Mouse (Mus musculus) left cerebral cortex, adult 2 months (tissue): ENCODE data around the gene Pogz. TPM values are rescaled to one million over a fixed set of nuclear protein-coding genes. Genes with fewer than 3 reads are reported as not detected.

ENCODE experiments used
- DNase-seq, 2 experiments: peaks; one replicate each; pipeline ENCODE4 v3.0.0; 2021 to 2022; ENCODE audit warnings: low spot score in 2 of 2, mixed read lengths in 1 of 2; ENCODE audit errors: extremely low spot score in 1 of 2
- H3K27ac ChIP-seq: fragments of 200-600 bp; 2 replicates; pipeline ENCODE4 v1.8.1; 2022
- H3K4me3 ChIP-seq: fragments of 200-600 bp; 2 replicates; pipeline ENCODE4 v1.8.1; 2022
- CTCF ChIP-seq: fragments of 200-600 bp; IDR thresholded peaks from 2 replicates; pipeline ENCODE4 v1.8.1; 2022; ENCODE audit warnings: antibody characterized with exemption, mild to moderate bottlenecking, moderate library complexity
- intact Hi-C: fragments of 180-260 bp; cut with DNase I; formaldehyde crosslinking; loops from one replicate; pipeline ENCODE4 v1.15.1; 2025
- total RNA-seq, 2 experiments: library from RNA; stranded (reverse); gene quantifications; 2 replicates each; pipeline ENCODE4 v1.2.3; 2021

The Pogz gene
- total RNA-seq, 2 experiments from 2014 or later, result 57.4 to 60.2 TPM

- Histone ChIP-seq H3K27ac (no peak overlapping the region), H3K4me3 (no peak overlapping the region)
- no peak for DNase-seq
- intact Hi-C loops, result loop anchor here (5.0 kb wide), 1 partner anchor 89 kb away; no protein-coding TSS in a partner anchor
- TF ChIP-seq CTCF, result no peak
Measured at GRCm38 (mm10) chr3:94813651-94814050, 23.7 kb upstream of the Pogz start.

- no peak overlapping the region for H3K4me3 ChIP-seq
- H3K27ac ChIP-seq, result no peak overlapping the region
- intact Hi-C loops, result loop anchor here (5.0 kb wide), 1 partner anchor 88 kb away; no protein-coding TSS in a partner anchor
- no peak for DNase-seq
- no peak for TF ChIP-seq CTCF
Measured at GRCm38 (mm10) chr3:94814063-94814462, 23.3 kb upstream of the Pogz start.

GRCm38 (mm10) chr3:94814663-94815062 lies 22.7 kb upstream of the Pogz start:
- no peak for DNase-seq
- TF ChIP-seq CTCF, result no peak
- intact Hi-C loops, result loop anchor here (5.0 kb wide), 1 partner anchor 88 kb away; no protein-coding TSS in a partner anchor

GRCm38 (mm10) chr3:94815603-94816002 lies 21.8 kb upstream of the Pogz start:
- no peak for DNase-seq
- intact Hi-C loops, result no loop called here
- TF ChIP-seq CTCF, result no peak
- no peak overlapping the region for H3K4me3 ChIP-seq
- no peak overlapping the region for H3K27ac ChIP-seq

More at GRCm38 (mm10) chr3:94814663-94815062, 22.7 kb upstream of the Pogz start:
- Histone ChIP-seq H3K4me3 (no peak overlapping the region), H3K27ac (no peak overlapping the region)

- intact Hi-C loops, result no loop called here
- no peak overlapping the region for H3K4me3 ChIP-seq
- DNase-seq, result no peak
- no peak overlapping the region for H3K27ac ChIP-seq
- TF ChIP-seq CTCF, result no peak
Measured at GRCm38 (mm10) chr3:94817731-94818130, 19.6 kb upstream of the Pogz start.

- intact Hi-C loops, result no loop called here
- no peak overlapping the region for H3K27ac ChIP-seq
Measured at GRCm38 (mm10) chr3:94819452-94820425, 17.6 kb upstream of the Pogz start.

GRCm38 (mm10) chr3:94821008-94821638 lies 16.2 kb upstream of the Pogz start:
- intact Hi-C loops, result loop anchor here (1.0 kb wide), 1 partner anchor 16 kb away; the partner anchor contains the start of gene Pogz
- peak overlapping the region; percentile 51; the same call in 1 of the 2 replicates for H3K27ac ChIP-seq
- peak overlapping the region; percentile 61 for H3K4me3 ChIP-seq
- peak; percentile 15 to 19 for DNase-seq
- no peak for TF ChIP-seq CTCF

More at GRCm38 (mm10) chr3:94819452-94820425, 17.6 kb upstream of the Pogz start:
- no peak for DNase-seq
- no peak overlapping the region for H3K4me3 ChIP-seq
- TF ChIP-seq CTCF, result no peak

GRCm38 (mm10) chr3:94822082-94822481 lies 15.3 kb upstream of the Pogz start:
- DNase-seq, result no peak
- peak overlapping the region; percentile 61; the same call in 1 of the 2 replicates for H3K4me3 ChIP-seq
- no peak for TF ChIP-seq CTCF
- no peak overlapping the region for H3K27ac ChIP-seq
- intact Hi-C loops, result no loop called here

- TF ChIP-seq CTCF, result no peak; the same call in none of the 2 replicates
- H3K4me3 ChIP-seq, result no peak overlapping the region
- no peak overlapping the region for H3K27ac ChIP-seq
- intact Hi-C loops, result no loop called here
- no peak for DNase-seq
Measured at GRCm38 (mm10) chr3:94824110-94824509, 13.3 kb upstream of the Pogz start.

GRCm38 (mm10) chr3:94832100-94832499 lies 5.3 kb upstream of the Pogz start:
- no peak overlapping the region for H3K27ac ChIP-seq
- intact Hi-C loops, result no loop called here
- H3K4me3 ChIP-seq, result no peak overlapping the region
- no peak for TF ChIP-seq CTCF
- no peak for DNase-seq

GRCm38 (mm10) chr3:94832701-94833100 lies 4.7 kb upstream of the Pogz start:
- intact Hi-C loops, result no loop called here
- no peak for DNase-seq
- no peak overlapping the region for H3K27ac ChIP-seq
- no peak for TF ChIP-seq CTCF
- H3K4me3 ChIP-seq, result no peak overlapping the region

- DNase-seq, result no peak
- intact Hi-C loops, result no loop called here
- TF ChIP-seq CTCF, result no peak; the same call in 1 of the 2 replicates
- Histone ChIP-seq H3K4me3 (no peak overlapping the region), H3K27ac (no peak overlapping the region)
Measured at GRCm38 (mm10) chr3:94833358-94833757, 4.0 kb upstream of the Pogz start.
